Mouse (Mus musculus) bone marrow, adult 2 months (tissue): ENCODE measurements around the gene Pam16. TPM values are rescaled to one million over a fixed set of nuclear protein-coding genes. Genes with fewer than 3 reads are reported as not detected.

Experiments used
- H3K27ac ChIP-seq: fragments of 200-500 bp; 2 replicates; pipeline ENCODE4 v1.5.1; 2012; ENCODE audit warnings: low read depth, mild to moderate bottlenecking, control low read depth, inconsistent platforms, low read length; ENCODE audit not compliant: control insufficient read depth, poor library complexity, insufficient read depth
- H3K4me1 ChIP-seq: fragments of 200-500 bp; 2 replicates; pipeline ENCODE4 v1.6.1; 2011; ENCODE audit warnings: low read length; ENCODE audit not compliant: control insufficient read depth, insufficient read depth
- H3K4me3 ChIP-seq: fragments of 200-500 bp; replicated peaks from 2 replicates; pipeline ENCODE3; 2011; ENCODE audit warnings: mild to moderate bottlenecking, low read depth, low read length, control low read depth; ENCODE audit not compliant: control insufficient read depth
- CTCF ChIP-seq: fragments of 200-500 bp; IDR thresholded peaks from 2 replicates; pipeline ENCODE4 v1.5.1; 2011; ENCODE audit warnings: low read length, control low read depth; ENCODE audit not compliant: control insufficient read depth, insufficient read depth
- POLR2A ChIP-seq: fragments of 200-500 bp; IDR thresholded peaks from 2 replicates; pipeline ENCODE4 v1.6.1; 2011; ENCODE audit warnings: low read depth, mild to moderate bottlenecking, control low read depth, low read length, borderline replicate concordance; ENCODE audit not compliant: control insufficient read depth
- WGBS: fragments of 180-500 bp; shearing (Covaris S2); methylation state at CpG from one replicate; pipeline ENCODE4 v1.1.7; 2018; 5-methylcytosine and 5-hydroxymethylcytosine counted together
- polyA plus RNA-seq: library from polyadenylated mRNA; stranded (reverse); fragments of >200 nt; gene quantifications from 2 replicates; pipeline ENCODE4 v1.2.4, GENCODE M21; 2011; ENCODE audit warnings: low replicate concordance; ENCODE audit not compliant: missing spikeins, insufficient read depth, insufficient read length

The Pam16 gene
- polyA plus RNA-seq, result 19.7 and 52.5 TPM in 2 replicates

- peak; percentile 55; the same call in 1 of the 2 replicates for TF ChIP-seq POLR2A
- TF ChIP-seq CTCF, result no peak
- Histone ChIP-seq H3K27ac (peak within 1 kb of the TSS; percentile 74), H3K4me3 (peak within 1 kb of the TSS; percentile 73), H3K4me1 (peaks cover 2% of the 10 kb centered on the region; the same call in 1 of the 2 replicates)
- WGBS, result under 1% methylated on average over 56 of the region's 56 CpGs
Observed at GRCm38 (mm10) chr16:4624481-4625110, at the start of gene Pam16. Gene Pam16, minus strand, starts transcription at chr16:4624988.

GRCm38 (mm10) chr16:4674091-4674490 lies 49.3 kb upstream of the Pam16 start:
- H3K4me1 ChIP-seq, result peaks cover 17% of the 10 kb centered on the region
- no peak overlapping the region for H3K4me3 ChIP-seq
- TF ChIP-seq CTCF (no peak), POLR2A (no peak)
- H3K27ac ChIP-seq, result peak overlapping the region; percentile 48
- WGBS, result 3% methylated on average over 4 of the region's 4 CpGs

- no peak overlapping the region for H3K27ac ChIP-seq
- whole genome bisulfite sequencing, result 81% methylated on average over 5 of the region's 5 CpGs
Observed at GRCm38 (mm10) chr16:4670317-4670716, 45.5 kb upstream of the Pam16 start.

GRCm38 (mm10) chr16:4667190-4667808 lies 42.5 kb upstream of the Pam16 start:
- H3K27ac ChIP-seq, result no peak overlapping the region
- 38% methylated on average over 3 of the region's 3 CpGs for WGBS
- no peak overlapping the region for H3K4me3 ChIP-seq
- no peaks in the 10 kb centered on the region for H3K4me1 ChIP-seq
- TF ChIP-seq CTCF, result peak; percentile 86
- no peak for TF ChIP-seq POLR2A

More at GRCm38 (mm10) chr16:4670317-4670716, 45.5 kb upstream of the Pam16 start:
- no peak for TF ChIP-seq POLR2A
- TF ChIP-seq CTCF, result no peak
- no peak overlapping the region for H3K4me3 ChIP-seq
- peaks cover 8% of the 10 kb centered on the region for H3K4me1 ChIP-seq

- Histone ChIP-seq H3K27ac (no peak overlapping the region), H3K4me3 (no peak overlapping the region), H3K4me1 (no peaks in the 10 kb centered on the region)
- WGBS, result 80% methylated on average over 2 of the region's 2 CpGs
- TF ChIP-seq CTCF (no peak), POLR2A (no peak)
Observed at GRCm38 (mm10) chr16:4665726-4666125, 40.9 kb upstream of the Pam16 start.

- TF ChIP-seq POLR2A, result no peak
- TF ChIP-seq CTCF, result no peak
- 72% methylated on average over 2 of the region's 2 CpGs for WGBS
- H3K4me1 ChIP-seq, result no peaks in the 10 kb centered on the region
Observed at GRCm38 (mm10) chr16:4663806-4664205, 39.0 kb upstream of the Pam16 start.

GRCm38 (mm10) chr16:4661605-4662004 lies 36.8 kb upstream of the Pam16 start:
- 88% methylated on average over 2 of the region's 2 CpGs for WGBS
- Histone ChIP-seq H3K27ac (no peak overlapping the region), H3K4me1 (no peaks in the 10 kb centered on the region), H3K4me3 (no peak overlapping the region)
- TF ChIP-seq POLR2A (no peak), CTCF (no peak)

More at GRCm38 (mm10) chr16:4663806-4664205, 39.0 kb upstream of the Pam16 start:
- H3K27ac ChIP-seq, result no peak overlapping the region
- H3K4me3 ChIP-seq, result no peak overlapping the region

GRCm38 (mm10) chr16:4659326-4659725 lies 34.5 kb upstream of the Pam16 start:
- 59% methylated on average over 2 of the region's 2 CpGs for WGBS
- Histone ChIP-seq H3K4me1 (no peaks in the 10 kb centered on the region), H3K4me3 (no peak overlapping the region), H3K27ac (no peak overlapping the region)
- no peak for TF ChIP-seq CTCF
- no peak for TF ChIP-seq POLR2A

GRCm38 (mm10) chr16:4658781-4659245 lies 34.0 kb upstream of the Pam16 start:
- H3K4me3 ChIP-seq, result no peak overlapping the region
- WGBS, result 36% methylated on average over 11 of the region's 11 CpGs
- TF ChIP-seq CTCF, result no peak
- H3K27ac ChIP-seq, result no peak overlapping the region
- H3K4me1 ChIP-seq, result no peaks in the 10 kb centered on the region
